Mouse (Mus musculus): Measurements from ENCODE around the gene Egfl6.

GRCm38 (mm10) chrX:166552355-166552754, 33.2 kb downstream of the Egfl6 start:
- no peak for TF ChIP-seq CTCF (IDR thresholded peaks at IDR 0.05)
- no peak for TF ChIP-seq POLR2A (IDR thresholded peaks at IDR 0.05; ENCODE audit: insufficient read depth, low read depth, low read length)
